Mouse (Mus musculus) frontal cortex, adult 2 months (tissue): ENCODE results near the gene Krtap24-1. TPM values are rescaled to one million over a fixed set of nuclear protein-coding genes. Genes with fewer than 3 reads are reported as not detected.

ENCODE experiments used
- DNase-seq, 2 experiments: peaks; one replicate each; pipeline ENCODE4 v3.0.0; 2022; ENCODE audit warnings: low spot score in 1 of 2; ENCODE audit errors: extremely low spot score in 1 of 2
- polyA plus RNA-seq: library from polyadenylated mRNA; depleted of rRNA; stranded (reverse); fragments of >200 nt; gene quantifications from 2 replicates; pipeline ENCODE4 v1.2.3, GENCODE M21; 2012; rRNA removed

The Krtap24-1 gene
- polyA plus RNA-seq, result not detected in 2 replicates

- no peak for DNase-seq
These were observed at the start of gene Krtap24-1 for GRCm38 (mm10) chr16:88611922-88612321. Krtap24-1 (minus strand) TSS chr16:88612279.

GRCm38 (mm10) chr16:88657426-88657825, 45.3 kb upstream of the Krtap24-1 start:
- no peak for DNase-seq

DNA sequence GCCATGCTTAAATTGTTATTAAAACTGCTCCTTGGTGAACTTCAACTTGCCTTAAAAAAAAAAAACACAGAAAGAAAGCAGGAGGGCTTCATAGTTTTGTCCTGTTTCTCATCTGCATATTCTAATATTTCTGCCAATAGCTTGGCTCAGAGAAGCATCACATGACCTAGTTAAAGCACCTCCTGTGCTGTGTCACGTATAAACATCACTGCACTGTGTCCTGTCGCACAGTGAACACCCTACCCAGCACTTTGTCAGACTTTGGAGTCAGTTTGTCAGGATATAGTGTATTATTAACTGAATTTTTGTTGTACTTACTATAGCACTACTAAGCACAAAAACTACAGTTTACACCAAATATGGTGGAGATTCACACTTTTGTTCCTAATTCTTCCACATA, 39.9 kb upstream of the Krtap24-1 start:
- DNase-seq, result no peak

DNA sequence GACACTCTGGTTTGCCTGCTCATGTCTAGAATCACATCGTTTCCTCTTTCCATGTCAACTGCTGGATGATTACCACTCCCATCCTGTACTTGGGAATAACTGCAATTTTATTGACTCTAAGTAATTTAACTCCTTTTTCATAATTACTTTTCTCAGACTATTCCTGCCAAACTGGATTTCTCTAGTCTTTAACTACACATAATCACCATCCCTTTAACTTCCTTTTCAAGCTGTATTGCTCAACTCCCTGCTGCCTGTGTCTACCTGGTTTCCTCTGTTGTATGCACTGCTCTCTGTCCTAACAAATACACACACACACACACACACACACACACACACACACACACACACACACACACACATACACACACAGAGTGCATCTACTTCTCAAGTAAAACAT, 39.0 kb upstream of the Krtap24-1 start:
- DNase-seq, result no peak

DNA sequence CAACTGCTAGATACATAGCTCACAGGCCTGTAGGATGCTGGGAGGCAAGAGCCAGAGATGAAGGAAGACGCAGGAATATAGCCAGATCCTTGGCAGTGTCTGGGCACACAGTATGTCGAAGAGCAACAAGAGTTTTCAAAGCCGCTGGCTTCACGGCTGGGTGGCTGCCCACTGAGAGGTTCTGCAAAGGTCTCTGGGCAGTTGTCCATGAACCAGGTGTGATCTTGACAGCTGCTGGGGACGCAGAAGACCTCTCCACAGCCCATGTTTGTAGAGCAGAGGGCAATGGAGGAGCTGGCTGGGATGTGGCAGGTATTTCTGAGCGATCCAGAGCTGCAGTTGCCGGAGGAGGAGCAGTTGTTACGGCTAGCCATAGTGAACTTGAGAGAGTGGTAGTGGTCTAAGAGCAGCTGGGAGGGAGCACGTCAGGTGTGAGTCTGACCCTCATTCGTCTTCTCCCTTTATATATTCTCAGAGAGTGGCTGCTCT, 35.3 kb upstream of the Krtap24-1 start, which contains the start of gene Krtap26-1:
TSS of gene Krtap26-1 (minus strand) at position 439 of the 489 bp plus-strand sequence.
- no peak for DNase-seq

- no peak for DNase-seq
These were observed 34.5 kb upstream of the Krtap24-1 start for GRCm38 (mm10) chr16:88646366-88647111.

DNA sequence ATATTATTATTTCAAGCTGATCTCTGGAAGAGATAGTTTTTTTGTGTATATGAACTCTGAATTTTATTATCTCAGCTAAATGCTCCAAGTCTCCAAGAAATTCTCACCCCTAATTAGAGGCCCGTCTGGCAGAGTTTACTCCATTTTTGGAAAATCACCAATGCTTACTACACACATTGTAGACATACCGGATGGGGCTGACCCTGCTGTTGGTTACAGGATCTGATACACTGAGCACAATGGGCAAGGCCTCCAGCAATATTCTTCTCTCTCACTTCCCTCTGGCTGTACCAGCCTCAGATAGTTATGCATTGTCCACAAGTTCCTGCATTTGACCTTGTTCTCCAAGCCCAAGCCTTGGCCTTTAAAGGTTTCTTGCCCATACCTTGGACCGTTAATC, 28.0 kb upstream of the Krtap24-1 start:
- DNase-seq, result no peak

- DNase-seq, result no peak
These were observed 23.1 kb upstream of the Krtap24-1 start for GRCm38 (mm10) chr16:88635142-88635541.

- no peak for DNase-seq
These were observed 19.4 kb upstream of the Krtap24-1 start for GRCm38 (mm10) chr16:88631474-88631873.

GRCm38 (mm10) chr16:88627566-88627965, 15.5 kb upstream of the Krtap24-1 start, which contains the start of gene 2310079G19Rik:
2310079G19Rik (minus strand) TSS chr16:88627666.
- no peak for DNase-seq

DNA sequence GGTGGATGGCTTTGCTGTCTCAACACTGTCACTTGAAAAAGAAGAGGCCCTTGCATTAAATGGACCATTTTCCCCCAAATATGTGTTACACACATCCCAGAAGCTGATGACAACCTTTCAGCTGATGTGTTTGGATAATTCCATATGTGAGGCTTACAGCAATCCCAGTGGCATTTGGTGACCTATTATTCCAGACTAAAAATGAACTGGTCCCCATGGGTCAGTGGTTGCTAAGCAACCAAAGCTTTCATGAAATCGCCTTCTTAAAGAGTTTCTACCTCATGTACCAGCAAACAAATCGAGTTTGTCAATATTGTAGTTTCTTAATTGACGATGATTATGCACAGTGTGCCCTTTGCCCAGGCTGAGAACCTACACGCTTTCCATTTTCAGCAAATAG, 633 bp upstream of the Krtap24-1 start:
- no peak for DNase-seq

DNA sequence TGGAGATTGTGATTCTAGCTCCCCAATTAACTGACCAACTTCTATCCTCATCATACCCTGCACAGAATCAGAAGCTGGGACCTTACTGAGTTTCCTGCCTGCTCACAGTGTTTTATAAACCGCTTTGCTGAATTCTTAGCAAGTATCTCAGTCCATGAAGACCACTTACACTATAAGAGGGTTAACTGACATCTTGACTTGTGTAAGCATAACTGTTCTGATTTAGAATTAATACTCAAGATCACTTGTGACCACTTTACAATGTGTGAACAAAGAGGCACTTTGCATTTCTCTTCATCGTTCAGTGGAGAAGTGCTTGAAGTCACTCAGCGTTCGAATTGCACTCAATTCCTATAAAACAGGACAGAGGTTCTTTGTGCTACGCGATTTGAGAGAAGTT, 7.5 kb downstream of the Krtap24-1 start:
- no peak for DNase-seq

DNA sequence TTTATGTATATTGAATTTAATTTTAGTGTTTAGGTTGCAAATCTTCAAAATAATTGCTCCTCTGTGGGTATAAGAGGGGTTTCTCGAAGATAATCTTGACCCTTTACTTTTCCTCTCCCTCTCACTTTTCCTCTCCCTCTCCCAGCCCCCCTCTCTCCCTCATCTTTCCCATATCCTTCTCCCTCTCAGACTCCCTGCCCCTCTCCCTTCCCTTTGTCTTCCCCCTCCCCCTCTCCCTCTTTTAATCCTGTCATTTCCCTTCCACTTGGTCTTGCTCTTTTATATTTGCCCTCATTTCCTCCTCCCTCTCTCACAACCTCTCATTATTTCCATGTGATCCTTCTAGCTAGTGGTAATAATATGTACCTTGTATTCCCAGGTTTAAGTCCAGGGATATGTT, 9.6 kb downstream of the Krtap24-1 start:
- DNase-seq, result no peak

DNA sequence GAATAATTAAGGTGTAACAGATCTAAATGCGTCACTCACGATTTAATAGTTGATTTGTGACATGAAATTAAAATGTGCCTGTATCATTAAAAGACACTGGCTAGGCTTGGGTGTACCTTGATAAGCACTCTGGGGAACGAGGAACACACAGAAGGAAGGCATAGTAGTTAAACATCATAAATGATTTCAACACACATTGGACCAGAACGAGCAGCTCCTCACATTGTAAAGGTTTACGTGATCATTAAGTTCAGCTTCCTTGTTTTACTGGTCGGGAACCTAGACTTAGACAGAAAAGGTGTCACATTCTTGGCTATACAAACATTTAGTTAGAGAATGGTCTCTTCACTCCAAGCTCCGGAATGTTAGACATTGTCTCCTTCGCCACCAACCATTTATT, 11.8 kb downstream of the Krtap24-1 start:
- DNase-seq, result no peak

GRCm38 (mm10) chr16:88599504-88600237, 12.4 kb downstream of the Krtap24-1 start:
- no peak for DNase-seq

- peak in 1 of 2 experiments; percentile 4 for DNase-seq
These were observed 19.3 kb downstream of the Krtap24-1 start for GRCm38 (mm10) chr16:88592758-88593157.

GRCm38 (mm10) chr16:88583338-88583737, 28.7 kb downstream of the Krtap24-1 start:
- DNase-seq, result no peak

DNA sequence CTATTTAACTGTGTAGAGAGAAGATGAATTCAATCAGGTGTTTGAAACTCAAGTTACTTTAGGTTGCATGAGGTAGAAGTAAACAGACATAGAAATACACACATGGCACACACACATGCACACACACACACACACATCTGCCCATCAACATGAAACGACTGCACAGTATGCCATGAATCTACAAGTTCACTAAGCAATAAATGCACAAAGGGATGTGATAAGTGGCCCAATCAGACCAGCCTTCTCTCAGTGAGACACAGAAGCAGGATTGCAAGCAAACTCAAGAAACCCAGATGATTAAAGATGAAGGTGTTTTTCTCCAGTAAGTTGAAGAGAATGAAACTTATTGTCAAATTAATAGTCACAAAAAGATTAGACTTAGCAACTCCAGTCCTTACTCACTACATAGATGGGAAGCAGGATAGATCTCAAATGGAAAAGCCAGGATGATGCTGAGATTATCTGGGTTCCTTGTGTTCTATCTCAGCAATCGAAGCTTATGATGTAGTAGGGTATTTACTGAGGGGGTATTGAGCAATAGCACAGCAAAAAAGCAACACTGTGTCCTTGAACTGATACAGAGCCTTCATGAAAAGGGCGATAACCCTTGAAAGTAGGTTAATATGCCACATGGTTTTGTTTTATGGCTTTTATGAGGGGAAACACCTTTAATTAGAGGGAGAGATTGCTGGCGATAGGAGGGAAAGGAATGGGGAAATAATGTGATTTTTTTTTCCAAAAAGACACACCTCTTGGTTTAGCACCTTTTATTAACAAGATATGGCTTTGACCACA, 36.0 kb downstream of the Krtap24-1 start:
- DNase-seq, result no peak

GRCm38 (mm10) chr16:88572904-88573404, 39.1 kb downstream of the Krtap24-1 start:
- no peak for DNase-seq

DNA sequence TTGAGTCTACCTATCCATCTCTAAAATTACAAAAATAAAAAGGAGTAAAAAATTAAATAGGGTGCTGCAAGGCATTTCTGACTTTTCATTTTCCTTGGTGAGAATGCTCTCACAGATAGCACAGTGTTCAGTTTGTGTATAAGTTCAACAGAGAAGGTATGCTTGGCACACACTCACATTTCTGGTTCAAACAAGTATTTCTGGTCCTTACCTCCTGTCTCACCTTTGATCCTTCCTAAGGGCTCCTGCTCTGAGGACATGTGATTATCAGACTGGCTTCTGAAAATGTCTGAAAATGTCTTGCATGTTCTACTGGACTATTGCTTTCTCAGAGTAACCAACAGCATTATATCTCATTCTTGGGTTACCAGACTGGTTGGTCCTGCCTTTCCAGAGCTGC, 41.9 kb downstream of the Krtap24-1 start:
- no peak for DNase-seq

GRCm38 (mm10) chr16:88569732-88570131, 42.3 kb downstream of the Krtap24-1 start:
- DNase-seq, result no peak
